Mouse (Mus musculus): Measurements from ENCODE around the gene Slc29a1. TPM values are rescaled to one million over a fixed set of nuclear protein-coding genes. Genes with fewer than 3 reads are reported as not detected.

Slc29a1 gene
- total and polyA plus RNA-seq, 2 experiments from 2014 or later: 68.3 to 84.4 TPM

GRCm38 (mm10) chr17:45619386-45620256 is 20.2 kb upstream of the Slc29a1 start:
- DNase-seq (no peak), ATAC-seq (no peak)
- H3K9me3 ChIP-seq (ENCODE audit: low read length): no peaks in the 10 kb centered on the region
- no peaks in the 10 kb centered on the region for H3K27me3 ChIP-seq (ENCODE audit: insufficient read depth, low read length)
- 39% methylated on average over 20 of the region's 20 CpGs for WGBS
- no peak overlapping the region for H3K27ac ChIP-seq (ENCODE audit: low read depth, low read length)
- no peak for TF ChIP-seq CTCF (IDR thresholded peaks at IDR 0.05; ENCODE audit: low read depth)
- H3K36me3 ChIP-seq (ENCODE audit: insufficient read depth): no peaks in the 10 kb centered on the region
- H3K4me1 ChIP-seq (ENCODE audit: insufficient read depth): no peaks in the 10 kb centered on the region
- H3K9ac ChIP-seq: no peak overlapping the region
- H3K4me3 ChIP-seq (ENCODE audit: low read depth, low read length): no peak overlapping the region
- H3K4me2 ChIP-seq (ENCODE audit: low read depth): no peak overlapping the region

GRCm38 (mm10) chr17:45618941-45619385 is 19.6 kb upstream of the Slc29a1 start:
- ATAC-seq (no peak), DNase-seq (no peak)
- WGBS: 22% methylated on average over 8 of the region's 8 CpGs
- Histone ChIP-seq H3K4me1 (ENCODE audit: insufficient read depth) (no peaks in the 10 kb centered on the region), H3K9me3 (ENCODE audit: low read length) (no peaks in the 10 kb centered on the region), H3K36me3 (ENCODE audit: insufficient read depth) (no peaks in the 10 kb centered on the region), H3K9ac (no peak overlapping the region), H3K4me3 (ENCODE audit: low read depth, low read length) (no peak overlapping the region), H3K27me3 (ENCODE audit: insufficient read depth, low read length) (no peaks in the 10 kb centered on the region), H3K4me2 (ENCODE audit: low read depth) (no peak overlapping the region), H3K27ac (ENCODE audit: low read depth, low read length) (no peak overlapping the region)
- TF ChIP-seq CTCF (IDR thresholded peaks at IDR 0.05; ENCODE audit: low read depth): no peak

- Histone ChIP-seq H3K4me3 (ENCODE audit: low read depth, low read length) (no peak overlapping the region), H3K27me3 (ENCODE audit: insufficient read depth, low read length) (no peaks in the 10 kb centered on the region), H3K27ac (ENCODE audit: low read depth, low read length) (no peak overlapping the region), H3K9ac (no peak overlapping the region), H3K9me3 (ENCODE audit: low read length) (no peaks in the 10 kb centered on the region), H3K36me3 (ENCODE audit: insufficient read depth) (no peaks in the 10 kb centered on the region), H3K4me1 (ENCODE audit: insufficient read depth) (no peaks in the 10 kb centered on the region), H3K4me2 (ENCODE audit: low read depth) (no peak overlapping the region)
- no peak for TF ChIP-seq CTCF (IDR thresholded peaks at IDR 0.05; ENCODE audit: low read depth)
- WGBS: 89% methylated on average over 6 of the region's 6 CpGs
- ATAC-seq (no peak), DNase-seq (no peak)
Observed at GRCm38 (mm10) chr17:45617655-45618054, 18.2 kb upstream of the Slc29a1 start.

- TF ChIP-seq CTCF (IDR thresholded peaks at IDR 0.05; ENCODE audit: low read depth): no peak
- H3K9ac ChIP-seq: no peak overlapping the region
- ATAC-seq: no peak
- no peaks in the 10 kb centered on the region for H3K36me3 ChIP-seq (ENCODE audit: insufficient read depth)
- H3K4me3 ChIP-seq (ENCODE audit: low read depth, low read length): no peak overlapping the region
- H3K4me2 ChIP-seq (ENCODE audit: low read depth): no peak overlapping the region
- DNase-seq: no peak
- H3K9me3 ChIP-seq (ENCODE audit: low read length): no peaks in the 10 kb centered on the region
- H3K27me3 ChIP-seq (ENCODE audit: insufficient read depth, low read length): no peaks in the 10 kb centered on the region
- 79% methylated on average over 3 of the region's 3 CpGs for WGBS
- no peaks in the 10 kb centered on the region for H3K4me1 ChIP-seq (ENCODE audit: insufficient read depth)
- no peak overlapping the region for H3K27ac ChIP-seq (ENCODE audit: low read depth, low read length)
Observed at GRCm38 (mm10) chr17:45616679-45617078, 17.3 kb upstream of the Slc29a1 start.

- no peak overlapping the region for H3K27ac ChIP-seq (ENCODE audit: low read depth, low read length)
- H3K9ac ChIP-seq: no peak overlapping the region
- ATAC-seq (no peak), DNase-seq (no peak)
- no peak for TF ChIP-seq CTCF (IDR thresholded peaks at IDR 0.05; ENCODE audit: low read depth)
- no peaks in the 10 kb centered on the region for H3K4me1 ChIP-seq (ENCODE audit: insufficient read depth)
- no peaks in the 10 kb centered on the region for H3K36me3 ChIP-seq (ENCODE audit: insufficient read depth)
- H3K27me3 ChIP-seq (ENCODE audit: insufficient read depth, low read length): no peaks in the 10 kb centered on the region
- H3K4me2 ChIP-seq (ENCODE audit: low read depth): no peak overlapping the region
- no peaks in the 10 kb centered on the region for H3K9me3 ChIP-seq (ENCODE audit: low read length)
- 65% methylated on average over 4 of the region's 4 CpGs for whole genome bisulfite sequencing
- no peak overlapping the region for H3K4me3 ChIP-seq (ENCODE audit: low read depth, low read length)
Observed at GRCm38 (mm10) chr17:45616046-45616650, 16.7 kb upstream of the Slc29a1 start.

GRCm38 (mm10) chr17:45612921-45613320 is 13.5 kb upstream of the Slc29a1 start:
- Histone ChIP-seq H3K27ac (ENCODE audit: low read depth, low read length) (no peak overlapping the region), H3K9me3 (ENCODE audit: low read length) (no peaks in the 10 kb centered on the region), H3K36me3 (ENCODE audit: insufficient read depth) (no peaks in the 10 kb centered on the region), H3K4me2 (ENCODE audit: low read depth) (no peak overlapping the region), H3K27me3 (ENCODE audit: insufficient read depth, low read length) (no peaks in the 10 kb centered on the region), H3K4me1 (ENCODE audit: insufficient read depth) (no peaks in the 10 kb centered on the region), H3K4me3 (ENCODE audit: low read depth, low read length) (no peak overlapping the region), H3K9ac (no peak overlapping the region)
- DNase-seq (no peak), ATAC-seq (no peak)
- no peak for TF ChIP-seq CTCF (IDR thresholded peaks at IDR 0.05; ENCODE audit: low read depth)
- 89% methylated on average over 7 of the region's 7 CpGs for WGBS

GRCm38 (mm10) chr17:45612008-45612407 is 12.6 kb upstream of the Slc29a1 start:
- Histone ChIP-seq H3K4me2 (ENCODE audit: low read depth) (no peak overlapping the region), H3K4me3 (ENCODE audit: low read depth, low read length) (no peak overlapping the region)
- no peak for ATAC-seq

More at GRCm38 (mm10) chr17:45612008-45612407, 12.6 kb upstream of the Slc29a1 start:
- 85% methylated on average over 8 of the region's 8 CpGs for WGBS
- H3K4me1 ChIP-seq (ENCODE audit: insufficient read depth): no peaks in the 10 kb centered on the region
- DNase-seq: no peak
- no peak overlapping the region for H3K27ac ChIP-seq (ENCODE audit: low read depth, low read length)
- no peaks in the 10 kb centered on the region for H3K9me3 ChIP-seq (ENCODE audit: low read length)
- H3K27me3 ChIP-seq (ENCODE audit: insufficient read depth, low read length): no peaks in the 10 kb centered on the region
- no peak for TF ChIP-seq CTCF (IDR thresholded peaks at IDR 0.05; ENCODE audit: low read depth)
- H3K9ac ChIP-seq: no peak overlapping the region
- H3K36me3 ChIP-seq (ENCODE audit: insufficient read depth): no peaks in the 10 kb centered on the region
